Mouse (Mus musculus): ENCODE results near the gene Rps29. TPM values are rescaled to one million over a fixed set of nuclear protein-coding genes. Genes with fewer than 3 reads are reported as not detected.

Rps29 gene
- polyA plus RNA-seq, 1 experiment from 2014 or later = 1,520 TPM

GRCm38 (mm10) chr12:69185371-69185770 lies 26.4 kb upstream of the Rps29 start:
- H3K4me2 ChIP-seq (ENCODE audit: low read length) = peak overlapping the region; percentile 96

GRCm38 (mm10) chr12:69184342-69185295 lies 25.6 kb upstream of the Rps29 start:
- H3K36me3 ChIP-seq (ENCODE audit: control insufficient read depth, insufficient read depth, low read length) = peaks cover 43% of the 10 kb centered on the region
- ATAC-seq (ENCODE audit: insufficient number of reproducible peaks, insufficient read depth, low FRiP score, low read depth) = peak; percentile 61
- WGBS = 3% methylated on average over 79 of the region's 86 CpGs

More at GRCm38 (mm10) chr12:69185371-69185770, 26.4 kb upstream of the Rps29 start:
- Histone ChIP-seq H3K4me3 (ENCODE audit: control insufficient read depth in 1 of 2, insufficient read depth in 1 of 2, low read depth in 1 of 2, low read length in 2 of 2) (peak overlapping the region; percentile 93 to 95), H3K27me3 (ENCODE audit: control insufficient read depth, insufficient read depth, low read length) (no peaks in the 10 kb centered on the region), H3K36me3 (ENCODE audit: control insufficient read depth, insufficient read depth, low read length) (peaks cover 50% of the 10 kb centered on the region), H3K9me3 (ENCODE audit: control insufficient read depth, low read length) (no peaks in the 10 kb centered on the region), H3K9ac (ENCODE audit: low read length) (peak overlapping the region; percentile 92), H3K27ac (replicated peaks in 1 of 2; ENCODE audit: control insufficient read depth in 1 of 2, insufficient read depth in 1 of 2, low read depth in 2 of 2, low read length in 2 of 2) (no peak overlapping the region), H3K4me1 (ENCODE audit: control insufficient read depth in 2 of 2, insufficient read depth in 2 of 2, low read length in 2 of 2) (peaks cover 6 to 19% of the 10 kb centered on the region in 2 experiments)
- no peak for ATAC-seq (ENCODE audit: insufficient number of reproducible peaks, insufficient read depth, low FRiP score, low read depth)
- WGBS = 68% methylated on average over 7 of the region's 7 CpGs

GRCm38 (mm10) chr12:69183583-69184308 lies 24.8 kb upstream of the Rps29 start, which contains the start of the genes Rpl36al and Mgat2:
Gene Rpl36al, minus strand, starts transcription at chr12:69184083.
Gene Mgat2, plus strand, starts transcription at chr12:69184157.
- under 1% methylated on average over 84 of the region's 84 CpGs for WGBS

More at GRCm38 (mm10) chr12:69184342-69185295, 25.6 kb upstream of the Rps29 start:
- H3K4me2 ChIP-seq (ENCODE audit: low read length) = peak overlapping the region; percentile 96
- H3K4me1 ChIP-seq (ENCODE audit: control insufficient read depth in 2 of 2, insufficient read depth in 2 of 2, low read length in 2 of 2) = peaks cover 6 to 19% of the 10 kb centered on the region in 2 experiments
- H3K9ac ChIP-seq (ENCODE audit: low read length) = peak overlapping the region; percentile 92
- H3K27me3 ChIP-seq (ENCODE audit: control insufficient read depth, insufficient read depth, low read length) = no peaks in the 10 kb centered on the region
- no peaks in the 10 kb centered on the region for H3K9me3 ChIP-seq (ENCODE audit: control insufficient read depth, low read length)
- H3K4me3 ChIP-seq (ENCODE audit: control insufficient read depth in 1 of 2, insufficient read depth in 1 of 2, low read depth in 1 of 2, low read length in 2 of 2) = peak overlapping the region; percentile 93 to 95
- H3K27ac ChIP-seq (replicated peaks in 1 of 2; ENCODE audit: control insufficient read depth in 1 of 2, insufficient read depth in 1 of 2, low read depth in 2 of 2, low read length in 2 of 2) = peak overlapping the region; percentile 89 to 90

GRCm38 (mm10) chr12:69181800-69182199 lies 22.8 kb upstream of the Rps29 start:
- Histone ChIP-seq H3K27me3 (ENCODE audit: control insufficient read depth, insufficient read depth, low read length) (no peaks in the 10 kb centered on the region), H3K9ac (ENCODE audit: low read length) (no peak overlapping the region), H3K27ac (replicated peaks in 1 of 2; ENCODE audit: control insufficient read depth in 1 of 2, insufficient read depth in 1 of 2, low read depth in 2 of 2, low read length in 2 of 2) (no peak overlapping the region), H3K36me3 (ENCODE audit: control insufficient read depth, insufficient read depth, low read length) (peaks cover 25% of the 10 kb centered on the region), H3K9me3 (ENCODE audit: control insufficient read depth, low read length) (no peaks in the 10 kb centered on the region), H3K4me3 (ENCODE audit: control insufficient read depth in 1 of 2, insufficient read depth in 1 of 2, low read depth in 1 of 2, low read length in 2 of 2) (no peak overlapping the region), H3K4me1 (ENCODE audit: control insufficient read depth in 2 of 2, insufficient read depth in 2 of 2, low read length in 2 of 2) (peaks cover 6 to 14% of the 10 kb centered on the region in 2 experiments), H3K4me2 (ENCODE audit: low read length) (no peak overlapping the region)
- 83% methylated on average over 4 of the region's 4 CpGs for WGBS
- ATAC-seq (ENCODE audit: insufficient number of reproducible peaks, insufficient read depth, low FRiP score, low read depth) = no peak

More at GRCm38 (mm10) chr12:69183583-69184308, 24.8 kb upstream of the Rps29 start, which contains the start of the genes Rpl36al and Mgat2:
- H3K36me3 ChIP-seq (ENCODE audit: control insufficient read depth, insufficient read depth, low read length) = peaks cover 35% of the 10 kb centered on the region
- peaks cover 6 to 19% of the 10 kb centered on the region in 2 experiments for H3K4me1 ChIP-seq (ENCODE audit: control insufficient read depth in 2 of 2, insufficient read depth in 2 of 2, low read length in 2 of 2)
- H3K4me2 ChIP-seq (ENCODE audit: low read length) = peak within 1 kb of the TSS; percentile 96
- peak; percentile 96 for ATAC-seq (ENCODE audit: insufficient number of reproducible peaks, insufficient read depth, low FRiP score, low read depth)
- H3K9ac ChIP-seq (ENCODE audit: low read length) = peak within 1 kb of the TSS; percentile 92
- H3K27me3 ChIP-seq (ENCODE audit: control insufficient read depth, insufficient read depth, low read length) = no peaks in the 10 kb centered on the region
- no peaks in the 10 kb centered on the region for H3K9me3 ChIP-seq (ENCODE audit: control insufficient read depth, low read length)
- peak within 1 kb of the TSS; percentile 93 to 95 for H3K4me3 ChIP-seq (ENCODE audit: control insufficient read depth in 1 of 2, insufficient read depth in 1 of 2, low read depth in 1 of 2, low read length in 2 of 2)
- H3K27ac ChIP-seq (replicated peaks in 1 of 2; ENCODE audit: control insufficient read depth in 1 of 2, insufficient read depth in 1 of 2, low read depth in 2 of 2, low read length in 2 of 2) = peak within 1 kb of the TSS; percentile 89 to 90

- H3K9ac ChIP-seq (ENCODE audit: low read length) = no peak overlapping the region
- H3K27me3 ChIP-seq (ENCODE audit: control insufficient read depth, insufficient read depth, low read length) = no peaks in the 10 kb centered on the region
- H3K4me1 ChIP-seq (ENCODE audit: control insufficient read depth in 2 of 2, insufficient read depth in 2 of 2, low read length in 2 of 2) = no peaks in the 10 kb centered on the region
- H3K4me2 ChIP-seq (ENCODE audit: low read length) = no peak overlapping the region
- H3K36me3 ChIP-seq (ENCODE audit: control insufficient read depth, insufficient read depth, low read length) = peaks cover 35% of the 10 kb centered on the region
- no peak for ATAC-seq (ENCODE audit: insufficient number of reproducible peaks, insufficient read depth, low FRiP score, low read depth)
- no peak overlapping the region for H3K27ac ChIP-seq (replicated peaks in 1 of 2; ENCODE audit: control insufficient read depth in 1 of 2, insufficient read depth in 1 of 2, low read depth in 2 of 2, low read length in 2 of 2)
- no peaks in the 10 kb centered on the region for H3K9me3 ChIP-seq (ENCODE audit: control insufficient read depth, low read length)
- H3K4me3 ChIP-seq (ENCODE audit: control insufficient read depth in 1 of 2, insufficient read depth in 1 of 2, low read depth in 1 of 2, low read length in 2 of 2) = no peak overlapping the region
- 61% methylated on average over 12 of the region's 12 CpGs for WGBS
Observed at GRCm38 (mm10) chr12:69179371-69179770, 20.4 kb upstream of the Rps29 start.

GRCm38 (mm10) chr12:69177526-69177925 lies 18.5 kb upstream of the Rps29 start:
- Histone ChIP-seq H3K4me1 (ENCODE audit: control insufficient read depth in 2 of 2, insufficient read depth in 2 of 2, low read length in 2 of 2) (no peaks in the 10 kb centered on the region), H3K27me3 (ENCODE audit: control insufficient read depth, insufficient read depth, low read length) (no peaks in the 10 kb centered on the region), H3K36me3 (ENCODE audit: control insufficient read depth, insufficient read depth, low read length) (peaks cover 44% of the 10 kb centered on the region), H3K9me3 (ENCODE audit: control insufficient read depth, low read length) (no peaks in the 10 kb centered on the region), H3K27ac (replicated peaks in 1 of 2; ENCODE audit: control insufficient read depth in 1 of 2, insufficient read depth in 1 of 2, low read depth in 2 of 2, low read length in 2 of 2) (no peak overlapping the region), H3K4me2 (ENCODE audit: low read length) (no peak overlapping the region), H3K9ac (ENCODE audit: low read length) (no peak overlapping the region), H3K4me3 (ENCODE audit: control insufficient read depth in 1 of 2, insufficient read depth in 1 of 2, low read depth in 1 of 2, low read length in 2 of 2) (no peak overlapping the region)
- 90% methylated on average over 3 of the region's 3 CpGs for WGBS
- no peak for ATAC-seq (ENCODE audit: insufficient number of reproducible peaks, insufficient read depth, low FRiP score, low read depth)

GRCm38 (mm10) chr12:69175975-69176374 lies 17.0 kb upstream of the Rps29 start:
- no peak for ATAC-seq (ENCODE audit: insufficient number of reproducible peaks, insufficient read depth, low FRiP score, low read depth)
- Histone ChIP-seq H3K9ac (ENCODE audit: low read length) (no peak overlapping the region), H3K36me3 (ENCODE audit: control insufficient read depth, insufficient read depth, low read length) (peaks cover 36% of the 10 kb centered on the region), H3K4me1 (ENCODE audit: control insufficient read depth in 2 of 2, insufficient read depth in 2 of 2, low read length in 2 of 2) (no peaks in the 10 kb centered on the region), H3K4me2 (ENCODE audit: low read length) (no peak overlapping the region), H3K27ac (replicated peaks in 1 of 2; ENCODE audit: control insufficient read depth in 1 of 2, insufficient read depth in 1 of 2, low read depth in 2 of 2, low read length in 2 of 2) (no peak overlapping the region), H3K4me3 (ENCODE audit: control insufficient read depth in 1 of 2, insufficient read depth in 1 of 2, low read depth in 1 of 2, low read length in 2 of 2) (no peak overlapping the region), H3K27me3 (ENCODE audit: control insufficient read depth, insufficient read depth, low read length) (no peaks in the 10 kb centered on the region), H3K9me3 (ENCODE audit: control insufficient read depth, low read length) (no peaks in the 10 kb centered on the region)
- WGBS = 89% methylated on average over 3 of the region's 3 CpGs
